Mouse (Mus musculus) erythroblast, embryonic 14.5 days (primary cell): ENCODE measurements around the gene Safb2. TPM values are rescaled to one million over a fixed set of nuclear protein-coding genes. Genes with fewer than 3 reads are reported as not detected.

Source experiments
- H3K27me3 ChIP-seq: 2 replicates; pipeline ENCODE4 v1.6.1; 2012; ENCODE audit warnings: inconsistent platforms; ENCODE audit not compliant: control insufficient read depth
- H3K36me3 ChIP-seq: 2 replicates; pipeline ENCODE4 v1.6.1; 2012; ENCODE audit warnings: mild to moderate bottlenecking, inconsistent platforms; ENCODE audit not compliant: control insufficient read depth
- H3K4me1 ChIP-seq: 2 replicates; pipeline ENCODE4 v1.6.1; 2012; ENCODE audit warnings: inconsistent platforms; ENCODE audit not compliant: control insufficient read depth
- H3K4me3 ChIP-seq: replicated peaks from 2 replicates; pipeline ENCODE3; 2012; ENCODE audit warnings: moderate library complexity, mild to moderate bottlenecking, inconsistent platforms
- H3K9me3 ChIP-seq: 2 replicates; pipeline ENCODE4 v1.6.1; 2012; ENCODE audit warnings: low read length, inconsistent platforms, mixed read lengths; ENCODE audit not compliant: control insufficient read depth
- GATA1 ChIP-seq: IDR thresholded peaks from 2 replicates; pipeline ENCODE4 v1.6.1; 2012; ENCODE audit warnings: low read length, inconsistent platforms, mixed read lengths
- TAL1 ChIP-seq: IDR thresholded peaks from 3 replicates; pipeline ENCODE4 v1.6.1; 2012; ENCODE audit warnings: low read length, inconsistent platforms, mixed read lengths
- polyA plus RNA-seq: library from polyadenylated mRNA; stranded (reverse); fragments of >175 nt; gene quantifications from 2 replicates; pipeline ENCODE4 v1.2.3, GENCODE M21; 2012

The Safb2 gene
- polyA plus RNA-seq, 1 experiment = 27.6 TPM

DNA sequence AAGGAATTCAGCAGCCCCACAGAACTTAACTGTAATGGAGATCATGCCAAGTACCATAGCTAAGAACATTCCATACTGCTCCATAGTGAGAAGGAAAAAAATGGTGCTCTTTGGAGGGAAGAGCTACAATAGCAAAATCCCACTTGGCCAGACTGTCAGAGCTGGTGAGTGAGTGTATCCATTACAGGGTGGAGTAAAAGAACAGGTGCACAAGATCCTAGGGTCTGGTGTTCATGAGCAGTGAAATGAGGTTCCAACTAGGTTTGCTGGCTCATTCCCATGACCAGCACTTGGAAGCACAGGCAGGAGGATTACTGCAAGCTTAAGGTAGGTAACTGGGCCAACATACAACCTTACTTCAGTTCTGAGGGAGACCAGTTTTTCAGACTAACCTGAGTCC is 8.2 kb upstream of the Safb2 start:
- no peak for TF ChIP-seq GATA1
- TF ChIP-seq TAL1 = no peak
- peaks cover 31% of the 10 kb centered on the region for H3K4me1 ChIP-seq
- H3K4me3 ChIP-seq = no peak overlapping the region
- H3K9me3 ChIP-seq = no peaks in the 10 kb centered on the region
- no peaks in the 10 kb centered on the region for H3K27me3 ChIP-seq
- peaks cover 100% of the 10 kb centered on the region for H3K36me3 ChIP-seq

- Histone ChIP-seq H3K27me3 (no peaks in the 10 kb centered on the region), H3K9me3 (no peaks in the 10 kb centered on the region), H3K36me3 (peaks cover 82% of the 10 kb centered on the region), H3K4me1 (peaks cover 48% of the 10 kb centered on the region), H3K4me3 (no peak overlapping the region)
- TF ChIP-seq GATA1 = no peak
- TF ChIP-seq TAL1 = no peak
These were observed 4.5 kb upstream of the Safb2 start for GRCm38 (mm10) chr17:56588921-56589320.

GRCm38 (mm10) chr17:56587773-56588172 is 3.4 kb upstream of the Safb2 start:
- Histone ChIP-seq H3K9me3 (no peaks in the 10 kb centered on the region), H3K36me3 (peaks cover 76% of the 10 kb centered on the region), H3K4me3 (no peak overlapping the region)

DNA sequence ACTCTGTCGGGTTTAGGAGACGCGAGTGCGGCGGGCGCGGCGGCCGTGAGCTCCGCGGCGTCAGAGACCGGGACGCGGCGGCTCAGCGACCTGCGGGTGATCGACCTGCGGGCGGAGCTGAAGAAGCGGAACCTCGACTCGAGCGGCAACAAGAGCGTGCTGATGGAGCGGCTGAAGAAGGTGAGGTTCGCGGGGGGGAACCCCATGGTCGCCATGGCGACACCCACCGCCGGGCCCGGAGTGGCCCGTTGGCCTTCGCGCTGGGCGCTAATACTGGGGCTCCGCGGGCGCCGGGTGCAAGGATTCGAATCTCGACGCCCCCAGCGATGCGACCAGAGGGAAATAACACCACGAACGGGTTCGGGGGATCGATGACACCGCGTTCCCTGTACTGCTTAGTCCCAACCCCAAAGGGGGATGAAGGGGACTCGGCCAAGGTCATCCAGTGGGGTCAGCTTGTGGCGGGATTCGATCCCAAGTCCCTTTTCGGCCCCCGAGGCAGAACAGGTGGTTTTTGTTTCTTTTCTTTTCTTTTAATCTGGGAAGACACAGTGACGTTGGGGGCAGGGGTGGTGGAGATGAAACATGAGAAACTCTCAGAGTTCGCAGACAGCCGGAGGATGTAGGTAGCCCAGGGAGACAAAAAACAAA is 911 bp upstream of the Safb2 start:
- H3K4me3 ChIP-seq = peak overlapping the region; percentile 99
- TF ChIP-seq TAL1 (no peak), GATA1 (no peak)
- H3K27me3 ChIP-seq = no peaks in the 10 kb centered on the region
- peaks cover 71% of the 10 kb centered on the region for H3K4me1 ChIP-seq
- peaks cover 76% of the 10 kb centered on the region for H3K36me3 ChIP-seq
- no peaks in the 10 kb centered on the region for H3K9me3 ChIP-seq

More at GRCm38 (mm10) chr17:56587773-56588172, 3.4 kb upstream of the Safb2 start:
- Histone ChIP-seq H3K27me3 (no peaks in the 10 kb centered on the region), H3K4me1 (peaks cover 55% of the 10 kb centered on the region)
- TF ChIP-seq TAL1 (no peak), GATA1 (no peak)

DNA sequence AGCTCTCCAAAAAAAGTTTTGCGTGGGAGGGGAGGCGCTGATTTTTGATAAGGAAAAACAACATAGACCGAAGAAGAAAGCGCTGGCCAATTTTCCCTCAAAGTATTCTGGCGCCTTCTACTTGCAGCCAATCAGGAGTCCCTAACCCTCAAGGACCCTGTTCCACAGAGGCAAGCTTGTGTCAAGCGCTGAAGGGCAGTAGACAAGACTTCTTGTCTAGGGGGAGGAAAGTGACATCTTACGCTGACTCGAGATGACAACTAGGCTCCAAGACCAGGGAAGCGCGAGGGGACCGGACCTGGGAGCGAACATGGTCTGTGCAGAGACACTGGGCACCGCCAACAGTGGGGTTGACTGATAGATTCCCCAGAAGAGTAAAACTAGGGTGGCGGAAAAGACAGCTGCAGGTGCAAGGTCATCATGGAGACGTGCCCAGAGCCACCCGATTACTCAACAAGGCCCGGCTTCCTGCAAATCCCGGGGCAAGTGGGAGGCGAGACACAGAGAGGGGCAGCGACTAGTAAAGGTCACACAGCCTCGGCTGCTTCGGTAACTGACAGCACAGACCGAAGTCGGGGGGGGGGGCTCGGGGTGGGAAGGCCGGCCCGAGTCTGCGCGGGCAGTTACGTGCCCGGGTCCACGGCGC is 651 bp downstream of the Safb2 start:
- no peaks in the 10 kb centered on the region for H3K27me3 ChIP-seq
- H3K9me3 ChIP-seq = no peaks in the 10 kb centered on the region
- peaks cover 76% of the 10 kb centered on the region for H3K36me3 ChIP-seq
- TF ChIP-seq TAL1 (no peak), GATA1 (no peak)
- peaks cover 68% of the 10 kb centered on the region for H3K4me1 ChIP-seq
- H3K4me3 ChIP-seq = peak overlapping the region; percentile 99

GRCm38 (mm10) chr17:56583071-56583470 is 1.3 kb downstream of the Safb2 start:
- Histone ChIP-seq H3K4me3 (peak overlapping the region; percentile 99), H3K4me1 (peaks cover 62% of the 10 kb centered on the region), H3K9me3 (no peaks in the 10 kb centered on the region), H3K27me3 (no peaks in the 10 kb centered on the region), H3K36me3 (peaks cover 76% of the 10 kb centered on the region)
- TF ChIP-seq TAL1 (no peak), GATA1 (no peak)

DNA sequence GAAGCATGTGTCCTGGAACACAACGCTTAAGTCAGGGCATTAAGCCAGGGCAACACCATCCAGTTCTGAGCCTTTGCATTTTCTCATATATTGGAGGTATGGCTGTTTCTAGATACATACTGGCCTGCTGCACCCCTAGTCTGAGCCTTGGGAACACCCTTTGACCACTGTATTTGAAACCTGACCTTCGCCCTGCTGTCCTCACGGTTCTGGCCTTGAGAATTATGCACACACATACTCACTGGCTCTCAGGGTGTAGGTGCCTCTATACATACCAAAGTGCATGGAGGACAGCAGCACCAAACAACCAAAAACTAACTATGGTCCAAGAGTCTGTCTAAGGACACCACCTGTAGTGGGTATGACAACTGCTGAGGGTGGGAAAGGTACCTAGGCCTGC is 11.4 kb downstream of the Safb2 start:
- TF ChIP-seq TAL1 (no peak), GATA1 (no peak)
- H3K27me3 ChIP-seq = no peaks in the 10 kb centered on the region
- H3K36me3 ChIP-seq = peaks cover 96% of the 10 kb centered on the region
- no peaks in the 10 kb centered on the region for H3K9me3 ChIP-seq
- H3K4me3 ChIP-seq = no peak overlapping the region
- no peaks in the 10 kb centered on the region for H3K4me1 ChIP-seq

DNA sequence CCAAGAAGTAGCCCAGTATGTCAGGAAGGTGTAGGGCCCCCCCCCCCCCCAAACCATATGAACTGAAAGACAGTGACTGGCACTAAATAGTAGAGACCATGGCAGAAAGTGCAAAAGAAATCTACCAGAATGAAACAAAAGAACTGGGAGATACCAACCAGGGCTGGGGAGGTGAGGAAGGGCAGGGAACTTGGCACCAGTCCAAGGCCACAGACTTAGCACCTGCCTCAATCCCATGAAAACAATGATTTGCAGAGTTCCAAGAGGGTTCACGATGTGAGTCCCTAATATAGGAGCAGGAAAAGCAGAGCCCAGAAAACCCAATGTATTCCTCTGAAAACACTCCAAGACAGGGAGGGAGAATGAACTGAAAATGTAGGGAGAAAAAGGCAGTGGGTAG is 12.2 kb downstream of the Safb2 start:
- Histone ChIP-seq H3K4me1 (no peaks in the 10 kb centered on the region), H3K36me3 (peaks cover 96% of the 10 kb centered on the region), H3K27me3 (no peaks in the 10 kb centered on the region), H3K9me3 (no peaks in the 10 kb centered on the region), H3K4me3 (no peak overlapping the region)
- TF ChIP-seq GATA1 (no peak), TAL1 (no peak)

- Histone ChIP-seq H3K4me3 (no peak overlapping the region), H3K36me3 (peaks cover 99% of the 10 kb centered on the region), H3K9me3 (no peaks in the 10 kb centered on the region), H3K27me3 (no peaks in the 10 kb centered on the region), H3K4me1 (no peaks in the 10 kb centered on the region)
- TF ChIP-seq GATA1 (no peak), TAL1 (no peak)
These were observed 14.1 kb downstream of the Safb2 start for GRCm38 (mm10) chr17:56570287-56570686.
